Mouse (Mus musculus): ENCODE results near the gene Agpat3. TPM values are rescaled to one million over a fixed set of nuclear protein-coding genes. Genes with fewer than 3 reads are reported as not detected.

Agpat3 gene
- polyA plus RNA-seq, 1 experiment from 2014 or later: 69.9 TPM

DNA sequence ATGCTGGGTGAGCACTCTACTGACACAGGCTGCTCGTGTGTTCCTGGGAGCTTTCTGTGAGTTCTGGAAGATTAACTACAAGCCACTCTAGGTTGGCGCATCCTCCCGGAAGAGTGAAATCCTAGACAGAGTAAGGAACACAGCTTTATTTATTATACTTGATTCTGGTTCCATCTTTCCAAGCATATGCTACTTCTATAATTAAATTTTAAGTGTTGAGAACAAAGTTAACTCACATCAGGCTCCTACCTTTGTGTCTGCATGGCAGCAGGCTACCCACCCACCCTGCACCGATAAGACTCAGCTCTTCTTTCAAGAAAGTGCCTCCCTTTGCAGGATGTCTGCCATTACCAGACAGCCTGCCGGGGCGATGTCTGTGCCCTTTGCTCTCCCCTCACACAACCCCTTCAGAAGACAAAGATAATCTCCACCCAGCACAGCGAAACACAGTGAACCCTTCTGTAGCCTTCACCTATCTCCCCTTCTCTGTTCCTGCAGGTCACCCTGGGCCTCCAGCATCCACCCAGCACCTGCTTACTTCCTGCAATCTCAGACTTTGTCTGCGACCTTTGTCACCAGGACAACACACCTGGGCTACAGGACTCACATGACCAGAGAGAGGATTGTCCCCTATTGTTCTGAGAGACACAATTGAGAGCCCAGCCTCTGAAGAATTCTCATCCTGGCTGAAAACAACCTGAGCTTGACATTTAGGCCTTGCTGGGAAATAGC, 26.2 kb downstream of the Agpat3 start:
- Histone ChIP-seq H3K27me3 (ENCODE audit: control insufficient read depth, insufficient read depth, low read length) (no peaks in the 10 kb centered on the region), H3K9ac (ENCODE audit: low read length) (no peak overlapping the region), H3K4me3 (ENCODE audit: low read depth, low read length) (no peak overlapping the region), H3K9me3 (ENCODE audit: control insufficient read depth, low read length) (no peaks in the 10 kb centered on the region), H3K36me3 (ENCODE audit: control insufficient read depth, insufficient read depth, low read length) (no peaks in the 10 kb centered on the region), H3K27ac (replicated peaks) (no peak overlapping the region), H3K4me2 (replicated peaks; ENCODE audit: low read depth) (no peak overlapping the region), H3K4me1 (replicated peaks; ENCODE audit: control insufficient read depth, insufficient read depth) (no peaks in the 10 kb centered on the region)
- WGBS: 57% methylated on average over 8 of the region's 8 CpGs
- DNase-seq (ENCODE audit: low spot score) (no peak), ATAC-seq (ENCODE audit: low FRiP score, low TSS enrichment) (no peak)
- TF ChIP-seq EP300 (optimal IDR thresholded peaks at IDR 0.05) (no peak), CTCF (IDR thresholded peaks at IDR 0.05; ENCODE audit: low read depth) (no peak)

GRCm38 (mm10) chr10:78324556-78325164, 27.6 kb downstream of the Agpat3 start:
- Histone ChIP-seq H3K36me3 (ENCODE audit: control insufficient read depth, insufficient read depth, low read length) (no peaks in the 10 kb centered on the region), H3K27ac (replicated peaks) (no peak overlapping the region), H3K27me3 (ENCODE audit: control insufficient read depth, insufficient read depth, low read length) (no peaks in the 10 kb centered on the region), H3K9me3 (ENCODE audit: control insufficient read depth, low read length) (no peaks in the 10 kb centered on the region), H3K4me2 (replicated peaks; ENCODE audit: low read depth) (no peak overlapping the region), H3K9ac (ENCODE audit: low read length) (no peak overlapping the region), H3K4me3 (ENCODE audit: low read depth, low read length) (no peak overlapping the region), H3K4me1 (replicated peaks; ENCODE audit: control insufficient read depth, insufficient read depth) (no peaks in the 10 kb centered on the region)
- ATAC-seq (ENCODE audit: low FRiP score, low TSS enrichment) (0 out of 2 replicates have a peak, but pooled peaks have one; percentile 19), DNase-seq (ENCODE audit: low spot score) (no peak)
- no peak for TF ChIP-seq CTCF (IDR thresholded peaks at IDR 0.05; ENCODE audit: low read depth)
- TF ChIP-seq EP300 (optimal IDR thresholded peaks at IDR 0.05): no peak
- 80% methylated on average over 6 of the region's 6 CpGs for WGBS

DNA sequence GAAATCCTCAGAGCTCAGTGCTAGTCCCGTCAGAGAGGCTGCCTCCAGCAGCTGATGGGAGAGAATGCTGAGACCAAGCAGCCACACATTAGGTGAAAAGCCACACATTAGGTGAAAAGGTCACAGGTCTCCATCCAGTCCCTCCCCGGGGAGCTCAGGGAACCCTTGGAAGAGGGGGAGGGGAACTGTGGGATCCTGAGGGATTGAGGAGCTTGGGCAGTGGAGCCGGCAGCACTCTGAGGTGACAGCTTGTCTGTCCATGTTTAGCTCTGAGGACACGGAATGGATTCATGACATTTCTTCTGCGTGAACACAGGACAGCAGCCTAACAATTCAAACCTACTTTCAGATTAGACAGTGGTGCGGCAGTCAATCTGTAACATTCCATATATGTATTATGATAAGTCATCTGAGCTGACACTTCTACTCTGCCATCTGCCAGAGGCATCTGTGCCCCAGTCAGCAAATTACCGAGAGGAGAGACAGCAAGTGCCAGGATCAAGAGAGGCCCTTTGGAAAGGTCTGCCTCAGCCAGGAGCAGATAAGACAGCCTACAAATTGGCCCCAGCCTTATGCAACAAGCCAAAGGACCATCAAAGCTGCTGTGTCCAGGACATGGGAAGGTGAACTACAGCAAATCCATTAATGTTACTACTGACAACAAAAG, 28.9 kb downstream of the Agpat3 start:
- DNase-seq (ENCODE audit: low spot score) (no peak), ATAC-seq (ENCODE audit: low FRiP score, low TSS enrichment) (no peak)
- Histone ChIP-seq H3K9me3 (ENCODE audit: control insufficient read depth, low read length) (no peaks in the 10 kb centered on the region), H3K4me2 (replicated peaks; ENCODE audit: low read depth) (no peak overlapping the region), H3K9ac (ENCODE audit: low read length) (no peak overlapping the region), H3K27me3 (ENCODE audit: control insufficient read depth, insufficient read depth, low read length) (no peaks in the 10 kb centered on the region), H3K4me1 (replicated peaks; ENCODE audit: control insufficient read depth, insufficient read depth) (no peaks in the 10 kb centered on the region), H3K27ac (replicated peaks) (no peak overlapping the region), H3K4me3 (ENCODE audit: low read depth, low read length) (no peak overlapping the region), H3K36me3 (ENCODE audit: control insufficient read depth, insufficient read depth, low read length) (no peaks in the 10 kb centered on the region)
- TF ChIP-seq CTCF (IDR thresholded peaks at IDR 0.05; ENCODE audit: low read depth): no peak
- no peak for TF ChIP-seq EP300 (optimal IDR thresholded peaks at IDR 0.05)
- 53% methylated on average over 7 of the region's 7 CpGs for WGBS

DNA sequence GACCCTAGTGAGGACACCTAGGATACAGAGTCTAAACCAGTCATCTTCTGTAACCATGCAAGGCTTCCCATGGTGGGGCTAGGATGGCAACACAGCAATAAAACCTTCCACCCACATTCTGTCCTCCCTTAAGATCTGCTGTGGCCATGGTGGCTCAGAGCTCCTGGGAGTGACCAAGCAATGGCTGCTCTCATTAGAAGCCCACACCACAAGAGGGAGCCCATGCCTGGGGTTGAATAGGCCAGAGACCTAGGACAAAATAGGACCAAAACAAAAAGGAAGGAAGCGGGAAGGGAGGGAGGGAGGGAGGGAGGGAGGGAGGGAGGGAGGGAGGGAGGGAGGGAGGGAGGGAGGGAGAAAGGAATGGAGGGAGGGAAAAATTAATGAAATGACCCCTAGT, 29.5 kb downstream of the Agpat3 start:
- no peak overlapping the region for H3K27ac ChIP-seq (replicated peaks)
- H3K27me3 ChIP-seq (ENCODE audit: control insufficient read depth, insufficient read depth, low read length): no peaks in the 10 kb centered on the region
- WGBS: no CpG with 5 or more reads among the region's 1 CpGs
- no peak for ATAC-seq (ENCODE audit: low FRiP score, low TSS enrichment)
- TF ChIP-seq EP300 (optimal IDR thresholded peaks at IDR 0.05) (no peak), CTCF (IDR thresholded peaks at IDR 0.05; ENCODE audit: low read depth) (peak; percentile 61)
- no peak overlapping the region for H3K9ac ChIP-seq (ENCODE audit: low read length)
- H3K9me3 ChIP-seq (ENCODE audit: control insufficient read depth, low read length): no peaks in the 10 kb centered on the region
- no peak overlapping the region for H3K4me3 ChIP-seq (ENCODE audit: low read depth, low read length)
- no peaks in the 10 kb centered on the region for H3K4me1 ChIP-seq (replicated peaks; ENCODE audit: control insufficient read depth, insufficient read depth)
- DNase-seq (ENCODE audit: low spot score): peak; percentile 47
- H3K36me3 ChIP-seq (ENCODE audit: control insufficient read depth, insufficient read depth, low read length): no peaks in the 10 kb centered on the region
- H3K4me2 ChIP-seq (replicated peaks; ENCODE audit: low read depth): no peak overlapping the region

- WGBS: 85% methylated on average over 3 of the region's 3 CpGs
- no peak for TF ChIP-seq CTCF (IDR thresholded peaks at IDR 0.05; ENCODE audit: low read depth)
- TF ChIP-seq EP300 (optimal IDR thresholded peaks at IDR 0.05): no peak
- H3K27ac ChIP-seq (replicated peaks): no peak overlapping the region
These were observed 31.0 kb downstream of the Agpat3 start for GRCm38 (mm10) chr10:78321133-78321757.

More at GRCm38 (mm10) chr10:78321133-78321757, 31.0 kb downstream of the Agpat3 start:
- Histone ChIP-seq H3K27me3 (ENCODE audit: control insufficient read depth, insufficient read depth, low read length) (no peaks in the 10 kb centered on the region), H3K9ac (ENCODE audit: low read length) (no peak overlapping the region), H3K4me2 (replicated peaks; ENCODE audit: low read depth) (no peak overlapping the region), H3K9me3 (ENCODE audit: control insufficient read depth, low read length) (no peaks in the 10 kb centered on the region), H3K36me3 (ENCODE audit: control insufficient read depth, insufficient read depth, low read length) (no peaks in the 10 kb centered on the region), H3K4me3 (ENCODE audit: low read depth, low read length) (no peak overlapping the region), H3K4me1 (replicated peaks; ENCODE audit: control insufficient read depth, insufficient read depth) (no peaks in the 10 kb centered on the region)
- ATAC-seq (ENCODE audit: low FRiP score, low TSS enrichment) (no peak), DNase-seq (ENCODE audit: low spot score) (no peak)
